Mouse (Mus musculus): Measurements from ENCODE around the gene Yy1.
A peak's percentile ranks its signal among the peaks of the same experiment; 100 is the strongest.

- TF ChIP-seq CTCF (IDR thresholded peaks at IDR 0.05; ENCODE audit: low read depth) (no peak), EP300 (IDR thresholded peaks at IDR 0.05; ENCODE audit: low read depth) (peak; percentile 23)
Measured at GRCm38 (mm10) chr12:108792152-108792545, 624 bp upstream of the Yy1 start.
